Mouse (Mus musculus) forebrain, postnatal 0 days (tissue): ENCODE data around the gene Clip2. TPM values are rescaled to one million over a fixed set of nuclear protein-coding genes. Genes with fewer than 3 reads are reported as not detected.

Experiments
- ATAC-seq: fragments of 200-750 bp; cut with Nextera tagmentation; 2 replicates; pipeline ENCODE4 v1.8.0; 2017; ENCODE audit warnings: mild to moderate bottlenecking, moderate library complexity
- DNase-seq: peaks from one replicate; pipeline ENCODE4 v3.0.0-alpha.2; 2015
- H3K27ac ChIP-seq: fragments of 300-500 bp; sonication (generic); 2 replicates; pipeline ENCODE4 v1.5.1; 2014; ENCODE audit warnings: low read depth, mild to moderate bottlenecking, antibody characterized with exemption, low read length, moderate library complexity, mixed read lengths
- H3K27me3 ChIP-seq: fragments of 300-500 bp; sonication (generic); 2 replicates; pipeline ENCODE4 v1.6.1; 2014; ENCODE audit warnings: mild to moderate bottlenecking, low read length, mixed read lengths; ENCODE audit not compliant: insufficient read depth
- H3K36me3 ChIP-seq: fragments of 300-500 bp; sonication (generic); 2 replicates; pipeline ENCODE4 v1.6.1; 2014; ENCODE audit warnings: mild to moderate bottlenecking, moderate library complexity; ENCODE audit not compliant: insufficient read depth
- H3K4me1 ChIP-seq: fragments of 300-500 bp; sonication (generic); 2 replicates; pipeline ENCODE4 v1.6.1; 2014; ENCODE audit warnings: antibody characterized with exemption; ENCODE audit not compliant: insufficient read depth
- H3K4me2 ChIP-seq: fragments of 300-500 bp; sonication (generic); 2 replicates; pipeline ENCODE4 v1.6.1; 2014; ENCODE audit warnings: low read depth, mild to moderate bottlenecking, moderate library complexity
- H3K4me3 ChIP-seq: fragments of 300-500 bp; sonication (generic); 2 replicates; pipeline ENCODE4 v1.5.1; 2014; ENCODE audit warnings: low read depth, low read length, mixed read lengths
- H3K9ac ChIP-seq: fragments of 300-500 bp; sonication (generic); 2 replicates; pipeline ENCODE4 v1.6.1; 2014; ENCODE audit warnings: mild to moderate bottlenecking
- H3K9me3 ChIP-seq: fragments of 300-500 bp; sonication (generic); 2 replicates; pipeline ENCODE4 v1.6.1; 2016; ENCODE audit warnings: low read length
- CTCF ChIP-seq: sonication (generic); IDR thresholded peaks from 2 replicates; pipeline ENCODE4 v1.5.1; 2016; ENCODE audit warnings: antibody characterized with exemption, control low read depth, low read depth
- WGBS: fragments of 180-500 bp; shearing (Covaris S2); extraction: QIAGEN DNeasy Blood & Tissue Kit; methylation state at CpG from one replicate; pipeline ENCODE4 v1.1.7; 2014; 5-methylcytosine and 5-hydroxymethylcytosine counted together
- polyA plus RNA-seq: library from polyadenylated mRNA; unstranded; fragments of >200 nt; fragmentation: Nextera tagmentation; extraction: Ambion mirVana; gene quantifications from 2 replicates; pipeline ENCODE4 v1.2.1, GENCODE M21; 2015
- total RNA-seq: library from RNA; depleted of rRNA; stranded (reverse); fragments of >200 nt; gene quantifications from 2 replicates; pipeline ENCODE4 v1.2.3, GENCODE M21; 2014

Clip2 gene
- total and polyA plus RNA-seq, 2 experiments from 2014 or later: 14.5 to 162 TPM

DNA sequence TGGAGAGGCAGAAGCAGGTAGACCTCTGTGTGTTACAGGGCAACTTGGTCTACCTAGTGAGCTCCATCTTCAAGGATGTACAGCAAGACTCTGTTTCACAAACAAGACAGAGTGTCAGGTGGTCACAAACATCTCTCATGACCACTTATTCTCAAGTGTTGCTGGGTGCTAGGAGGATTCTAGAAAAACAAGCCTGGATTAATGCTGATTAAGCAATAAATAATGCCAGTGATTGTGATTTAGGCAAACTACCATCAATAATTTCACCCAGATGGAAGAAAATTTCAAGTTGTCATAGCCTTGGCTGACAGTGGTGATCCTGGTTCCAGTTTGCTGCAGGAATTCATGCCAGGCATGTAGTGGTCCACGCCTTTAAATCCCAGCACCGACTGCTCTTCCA lies 12.0 kb upstream of the Clip2 start:
- Histone ChIP-seq H3K4me1 (no peaks in the 10 kb centered on the region), H3K27me3 (no peaks in the 10 kb centered on the region), H3K4me3 (no peak overlapping the region), H3K36me3 (no peaks in the 10 kb centered on the region), H3K9ac (no peak overlapping the region), H3K9me3 (no peaks in the 10 kb centered on the region), H3K27ac (no peak overlapping the region), H3K4me2 (no peak overlapping the region)
- WGBS: 83% methylated on average over 2 of the region's 2 CpGs
- DNase-seq: no peak
- TF ChIP-seq CTCF: no peak
- ATAC-seq: no peak

- no peak overlapping the region for H3K4me3 ChIP-seq
- WGBS: 82% methylated on average over 16 of the region's 16 CpGs
- H3K9ac ChIP-seq: no peak overlapping the region
- H3K27ac ChIP-seq: no peak overlapping the region
- no peak for ATAC-seq
- no peaks in the 10 kb centered on the region for H3K36me3 ChIP-seq
- H3K4me2 ChIP-seq: no peak overlapping the region
- TF ChIP-seq CTCF: no peak
- no peaks in the 10 kb centered on the region for H3K9me3 ChIP-seq
- H3K27me3 ChIP-seq: no peaks in the 10 kb centered on the region
- H3K4me1 ChIP-seq: no peaks in the 10 kb centered on the region
- DNase-seq: no peak
These were observed 8.4 kb upstream of the Clip2 start for GRCm38 (mm10) chr5:134560450-134561171.

- Histone ChIP-seq H3K9me3 (no peaks in the 10 kb centered on the region), H3K4me3 (no peak within 1 kb of the TSS), H3K9ac (no peak within 1 kb of the TSS), H3K4me2 (no peak within 1 kb of the TSS), H3K36me3 (no peaks in the 10 kb centered on the region), H3K27me3 (no peaks in the 10 kb centered on the region), H3K27ac (no peak within 1 kb of the TSS), H3K4me1 (no peaks in the 10 kb centered on the region)
- TF ChIP-seq CTCF: no peak
- whole genome bisulfite sequencing: 91% methylated on average over 7 of the region's 7 CpGs
- DNase-seq (no peak), ATAC-seq (no peak)
These were observed 7.8 kb upstream of the Clip2 start, which contains the start of gene Syna for GRCm38 (mm10) chr5:134560071-134560449. Gene Syna (minus strand): TSS chr5:134560171.

DNA sequence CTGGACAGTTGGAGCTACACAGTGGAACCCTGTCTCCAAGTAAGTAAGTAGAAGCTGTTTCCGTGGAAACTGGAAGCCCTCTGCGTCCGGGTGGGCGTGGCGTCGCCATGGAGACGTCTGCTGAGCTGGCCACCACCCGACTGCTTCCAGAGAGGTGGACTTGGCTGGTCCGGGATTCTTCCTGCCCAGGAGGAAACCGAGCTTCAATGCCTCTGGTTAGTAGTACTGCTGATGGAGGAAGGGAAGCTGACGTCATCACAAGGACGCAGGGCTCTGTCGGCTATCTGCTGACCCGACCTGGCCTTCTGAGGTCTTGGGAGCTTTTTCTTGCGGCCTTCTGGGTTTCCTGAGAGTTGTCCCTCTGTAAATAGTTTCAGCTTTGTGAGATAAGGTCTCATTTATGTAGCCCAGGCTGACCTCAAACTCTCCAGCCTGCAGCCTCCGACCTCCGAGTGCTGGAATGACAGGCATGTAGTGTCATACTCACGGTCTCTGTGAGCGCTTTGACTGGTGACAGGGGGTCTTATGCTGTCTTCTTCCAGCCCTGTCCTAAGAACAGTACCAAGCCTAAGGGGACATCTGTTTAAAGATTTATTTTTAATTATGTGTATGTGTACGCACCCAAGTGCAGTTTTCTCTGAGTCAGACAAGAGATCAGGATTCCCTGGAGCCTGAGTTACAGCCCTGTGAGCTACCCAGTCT lies 3.4 kb upstream of the Clip2 start:
- H3K9me3 ChIP-seq: no peaks in the 10 kb centered on the region
- H3K9ac ChIP-seq: no peak overlapping the region
- no peak for ATAC-seq
- DNase-seq: peak; percentile 73
- 0 out of 2 replicates have a peak overlapping the region, but pooled peaks have one; percentile 15 for H3K27ac ChIP-seq
- no peak overlapping the region for H3K4me3 ChIP-seq
- H3K4me1 ChIP-seq: peaks cover 5% of the 10 kb centered on the region; the same call in 1 of the 2 replicates
- no peaks in the 10 kb centered on the region for H3K36me3 ChIP-seq
- 14% methylated on average over 20 of the region's 20 CpGs for WGBS
- H3K4me2 ChIP-seq: peak overlapping the region; percentile 23; the same call in 1 of the 2 replicates
- TF ChIP-seq CTCF: no peak
- no peaks in the 10 kb centered on the region for H3K27me3 ChIP-seq

DNA sequence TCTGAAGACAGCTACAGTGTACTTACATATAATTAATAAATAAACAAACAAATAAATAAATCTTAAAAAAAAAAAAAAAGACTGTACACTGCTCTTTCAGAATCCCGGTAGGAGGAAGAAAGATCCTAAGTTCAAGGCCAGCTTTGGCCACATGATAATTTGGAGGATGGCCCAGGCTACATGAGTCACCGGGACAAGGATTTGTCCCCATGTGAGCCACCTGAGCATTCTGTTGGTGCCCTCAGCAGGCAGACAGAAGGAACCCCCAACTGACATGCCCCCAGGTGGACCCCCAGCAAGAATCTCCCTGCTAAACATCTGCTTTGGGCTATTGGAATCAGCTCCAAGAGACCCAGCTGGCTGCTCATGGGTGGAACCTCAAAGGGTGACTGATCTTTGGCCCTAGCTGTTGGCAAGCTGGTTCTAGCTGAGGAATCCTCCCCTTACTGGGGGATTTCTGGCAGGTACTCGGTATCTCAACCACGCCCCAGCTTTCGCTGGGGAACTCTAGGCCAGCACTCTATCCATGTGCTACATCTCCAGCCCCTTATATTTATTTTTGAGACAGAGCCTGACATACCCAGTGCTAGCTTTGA lies 1.8 kb upstream of the Clip2 start:
- no peaks in the 10 kb centered on the region for H3K27me3 ChIP-seq
- no peak for TF ChIP-seq CTCF
- H3K9ac ChIP-seq: no peak overlapping the region
- DNase-seq (no peak), ATAC-seq (no peak)
- peaks cover 5% of the 10 kb centered on the region; the same call in 1 of the 2 replicates for H3K4me1 ChIP-seq
- WGBS: 90% methylated on average over 5 of the region's 5 CpGs
- H3K36me3 ChIP-seq: no peaks in the 10 kb centered on the region; the same call in 1 of the 2 replicates
- H3K4me2 ChIP-seq: no peak overlapping the region
- H3K4me3 ChIP-seq: no peak overlapping the region
- no peak overlapping the region for H3K27ac ChIP-seq
- H3K9me3 ChIP-seq: no peaks in the 10 kb centered on the region

GRCm38 (mm10) chr5:134551233-134552109 lies 763 bp downstream of the Clip2 start:
- DNase-seq (peak; percentile 76), ATAC-seq (peak; percentile 59)
- Histone ChIP-seq H3K27me3 (no peaks in the 10 kb centered on the region), H3K4me3 (peak overlapping the region; percentile 96), H3K9me3 (no peaks in the 10 kb centered on the region), H3K4me1 (peaks cover 8% of the 10 kb centered on the region), H3K36me3 (no peaks in the 10 kb centered on the region; the same call in 1 of the 2 replicates), H3K9ac (peak overlapping the region; percentile 97), H3K4me2 (peak overlapping the region; percentile 85), H3K27ac (peak overlapping the region; percentile 99)
- peak; percentile 12; the same call in 1 of the 2 replicates for TF ChIP-seq CTCF
- WGBS: 1% methylated on average over 52 of the region's 52 CpGs
